Mouse (Mus musculus) cortical plate, adult 2 months (tissue): ENCODE measurements around the gene Adgrg3.

Source experiments
- CTCF ChIP-seq: fragments of 200-500 bp; IDR thresholded peaks from 2 replicates; pipeline ENCODE4 v1.5.1; 2011; ENCODE audit warnings: mild to moderate bottlenecking, control low read depth, low read length; ENCODE audit not compliant: insufficient read depth; ENCODE audit errors: extremely low read depth
- POLR2A ChIP-seq: fragments of 200-500 bp; IDR thresholded peaks from 2 replicates; pipeline ENCODE4 v1.6.1; 2011; ENCODE audit warnings: mild to moderate bottlenecking, low read length, control low read depth; ENCODE audit not compliant: insufficient read depth; ENCODE audit errors: extremely low read depth

DNA sequence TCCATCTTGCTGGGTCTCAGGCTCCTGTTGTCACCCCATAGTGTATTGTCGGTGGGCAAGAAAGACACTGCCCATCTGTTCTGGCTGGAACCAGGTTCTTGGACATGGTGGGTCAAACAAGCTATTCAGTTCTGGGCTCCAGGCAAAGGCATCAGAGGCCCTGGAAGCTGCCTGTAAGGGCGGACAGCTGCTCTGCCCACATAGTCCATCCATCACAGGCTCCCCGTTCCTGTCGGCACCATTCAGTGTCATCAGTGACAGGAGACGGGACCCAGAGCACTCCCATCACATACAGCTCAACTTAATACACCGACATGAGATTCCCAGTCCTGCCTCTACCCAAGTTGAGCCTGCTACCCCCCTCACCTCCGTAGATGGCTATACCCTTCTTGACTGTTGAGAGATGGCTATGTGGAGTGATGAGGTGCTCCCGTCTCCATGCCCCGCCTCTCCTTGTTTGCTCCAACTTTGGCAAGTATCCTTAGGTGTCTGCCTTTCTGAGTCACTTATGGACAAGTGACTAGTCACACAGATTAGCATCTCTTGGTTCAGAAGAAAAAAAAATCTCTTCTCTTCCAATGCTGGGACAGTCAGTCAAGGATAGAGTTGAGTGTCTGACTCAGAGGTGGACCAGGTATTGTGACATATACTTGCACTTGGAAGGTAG is 610 bp downstream of the Adgrg3 start:
- TF ChIP-seq CTCF (no peak), POLR2A (no peak)
